ENCODE assay signal across 8 mouse cellular contexts in the genomic region with DNA sequence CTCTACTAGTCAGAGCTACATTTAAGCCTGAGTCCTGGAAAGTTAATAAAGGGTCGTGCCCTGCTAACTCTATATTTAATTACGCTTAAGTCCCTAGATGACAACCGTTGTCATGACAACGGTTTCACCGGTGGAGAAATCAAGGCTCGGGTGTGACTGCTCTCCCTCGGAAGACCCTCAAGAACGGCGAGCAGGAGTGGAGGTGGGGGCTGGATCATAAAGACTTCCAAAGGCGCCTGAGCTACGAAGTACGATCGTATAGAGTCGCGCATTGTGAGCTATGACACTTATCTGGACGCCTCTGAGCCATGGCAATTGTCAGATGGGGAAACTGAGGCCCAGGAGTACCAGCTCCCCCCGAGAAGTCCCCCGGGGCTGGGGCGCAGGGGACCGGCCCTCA. TPM values are rescaled to one million over a fixed set of nuclear protein-coding genes. Genes with fewer than 3 reads are reported as not detected.
DNase-seq lines count a peak whose midpoint lies in the region; ATAC-seq and TF ChIP-seq lines count a peak whose summit lies in the region.

No protein-coding gene starts in this region.

- H3K36me3 ChIP-seq in heart, embryonic 15.5 days, result peaks cover 7% of the 10 kb centered on the region; the same call in 1 of the 2 replicates
- H3K36me3 ChIP-seq in ES-E14 (ENCODE audit: control insufficient read depth, insufficient read depth, low read length, poor library complexity, severe bottlenecking), result peaks cover 16% of the 10 kb centered on the region
- H3K36me3 ChIP-seq in forebrain, embryonic 13.5 days (ENCODE audit: poor library complexity, severe bottlenecking), result peaks cover 24% of the 10 kb centered on the region
- H3K36me3 ChIP-seq in liver, postnatal 0 days (replicated peaks; ENCODE audit: insufficient read depth, low read length), result peaks cover 12% of the 10 kb centered on the region

- TF ChIP-seq CTCF in liver, postnatal 0 days (IDR thresholded peaks at IDR 0.05; ENCODE audit: low read depth), result no peak

- no peaks in the 10 kb centered on the region for H3K27me3 ChIP-seq in heart, embryonic 15.5 days
- no peaks in the 10 kb centered on the region for H3K27me3 ChIP-seq in forebrain, embryonic 13.5 days
- H3K27me3 ChIP-seq in liver, postnatal 0 days (ENCODE audit: insufficient read depth, low read length), result no peaks in the 10 kb centered on the region

- peak overlapping the region; percentile 75 for H3K9ac ChIP-seq in heart, embryonic 15.5 days
- H3K9ac ChIP-seq in ES-E14 (ENCODE audit: insufficient read depth, low read depth, low read length, poor library complexity, severe bottlenecking), result peak overlapping the region; percentile 93
- H3K9ac ChIP-seq in forebrain, embryonic 13.5 days, result peak overlapping the region; percentile 81
- peak overlapping the region; percentile 82 for H3K9ac ChIP-seq in liver, postnatal 0 days (replicated peaks)

- no peak for DNase-seq in heart, postnatal 36 days
- no peak for DNase-seq in ES-E14 (ENCODE audit: low read depth, low spot score)
- DNase-seq in liver, postnatal 0 days, result no peak
- DNase-seq in cerebellum, adult 8-10 months, result no peak
- no peak for DNase-seq in layer of hippocampus, adult 18-20 months (ENCODE audit: low spot score in 2 of 2)

- H3K4me3 ChIP-seq in heart, embryonic 15.5 days, result peak overlapping the region; percentile 79
- H3K4me3 ChIP-seq in ES-E14 (ENCODE audit: insufficient read depth in 1 of 2, low read depth in 1 of 2, low read length in 2 of 2, poor library complexity in 1 of 2, severe bottlenecking in 1 of 2), result peak overlapping the region; percentile 89 to 93
- peak overlapping the region; percentile 81 for H3K4me3 ChIP-seq in forebrain, embryonic 13.5 days
- peak overlapping the region; percentile 90 for H3K4me3 ChIP-seq in liver, postnatal 0 days (ENCODE audit: low read depth, low read length)

- no peak for TF ChIP-seq EP300 in liver, postnatal 0 days (IDR thresholded peaks at IDR 0.05; ENCODE audit: low read depth)

- peak overlapping the region; percentile 41 for H3K27ac ChIP-seq in heart, embryonic 15.5 days
- H3K27ac ChIP-seq in ES-E14 (ENCODE audit: insufficient read depth, low read depth, low read length, poor library complexity, severe bottlenecking), result peak overlapping the region; percentile 59; the same call in 1 of the 2 replicates
- no peak overlapping the region; the same call in 1 of the 2 replicates for H3K27ac ChIP-seq in forebrain, embryonic 13.5 days
- H3K27ac ChIP-seq in liver, postnatal 0 days (ENCODE audit: low read depth), result peak overlapping the region; percentile 41; the same call in 1 of the 2 replicates

- intact Hi-C loops in heart, postnatal 36 days (cut with DNase I), result loop anchor here (5.0 kb wide), 1 partner anchor 38 kb away; a partner anchor contains a TSS

- peaks cover 35% of the 10 kb centered on the region for H3K4me1 ChIP-seq in heart, embryonic 15.5 days (replicated peaks)
- H3K4me1 ChIP-seq in ES-E14 (ENCODE audit: control insufficient read depth in 2 of 2, insufficient read depth in 2 of 2, low read length in 2 of 2, poor library complexity in 1 of 2), result peaks cover 7 to 19% of the 10 kb centered on the region in 2 experiments
- H3K4me1 ChIP-seq in forebrain, embryonic 13.5 days, result peaks cover 16% of the 10 kb centered on the region
- H3K4me1 ChIP-seq in liver, postnatal 0 days (ENCODE audit: insufficient read depth), result peaks cover 32% of the 10 kb centered on the region

- no peak for ATAC-seq in heart, embryonic 15.5 days (replicated peaks; ENCODE audit: insufficient number of reproducible peaks, insufficient read depth, low FRiP score, low read depth)
- no peak for ATAC-seq in forebrain, embryonic 13.5 days
- no peak; the same call in 1 of the 2 replicates for ATAC-seq in liver, postnatal 0 days
- ATAC-seq in monocyte, adult 5-6 weeks (replicated peaks; ENCODE audit: insufficient number of reproducible peaks, low FRiP score, low TSS enrichment, poor library complexity, severe bottlenecking), result no peak

- under 1% methylated on average over 20 of the region's 20 CpGs for WGBS in heart, embryonic 15.5 days
- under 1% methylated on average over 20 of the region's 20 CpGs for WGBS in forebrain, embryonic 13.5 days
- WGBS in liver, postnatal 0 days (ENCODE audit: insufficient replicate concordance), result under 1% methylated on average over 20 of the region's 20 CpGs

- peak overlapping the region; percentile 81 for H3K4me2 ChIP-seq in heart, embryonic 15.5 days
- H3K4me2 ChIP-seq in forebrain, embryonic 13.5 days, result peak overlapping the region; percentile 80
- peak overlapping the region; percentile 89 for H3K4me2 ChIP-seq in liver, postnatal 0 days (ENCODE audit: low read depth, low read length)

- no peaks in the 10 kb centered on the region for H3K9me3 ChIP-seq in heart, embryonic 15.5 days (replicated peaks)
- H3K9me3 ChIP-seq in ES-E14 (ENCODE audit: control insufficient read depth, insufficient read depth, low read depth, low read length), result no peaks in the 10 kb centered on the region
- no peaks in the 10 kb centered on the region for H3K9me3 ChIP-seq in forebrain, embryonic 13.5 days (replicated peaks)
- no peaks in the 10 kb centered on the region for H3K9me3 ChIP-seq in liver, postnatal 0 days (ENCODE audit: low read length)

- in situ Hi-C loops in ES-E14 (cut with MboI; ENCODE audit: low sequenced_read_pairs in 2 of 2, unreplicated experiment in 2 of 2), result no loop called here

TF ChIP-seq in ES-E14, 5 proteins besides CTCF, POLR2A, EP300 and RAD21:
- TF ChIP-seq CHD2 (IDR thresholded peaks at IDR 0.05; ENCODE audit: low read depth, low read length), result no peak
- no peak for TF ChIP-seq MAFK (IDR thresholded peaks at IDR 0.05; ENCODE audit: insufficient read depth, low read depth, low read length)
- no peak for TF ChIP-seq HCFC1 (IDR thresholded peaks at IDR 0.05; ENCODE audit: borderline replicate concordance, insufficient read depth, low read length)
- TF ChIP-seq ZNF384 (IDR thresholded peaks at IDR 0.05; ENCODE audit: low read depth, low read length), result no peak
- TF ChIP-seq ZC3H11A (IDR thresholded peaks at IDR 0.05; ENCODE audit: borderline replicate concordance, low read depth, low read length), result no peak

RNA-seq across cellular contexts. Expression of a gene that starts 0.4 kb away (rescaled TPM):
- 69.6 and 88.1 TPM in 2 replicates for polyA plus RNA-seq in heart, embryonic 15.5 days (2015; fragmentation: Nextera tagmentation; extraction: Ambion mirVana)
- total RNA-seq in heart, postnatal 36 days (2021), result 1 to 10 TPM; 4.4 to 4.6 TPM
- 127 and 169 TPM in 2 replicates for total RNA-seq in ES-E14 (2012; rRNA removed)
- 95.6 and 95.7 TPM in 2 replicates for polyA plus RNA-seq in forebrain, embryonic 13.5 days (2015; fragmentation: Nextera tagmentation; extraction: Ambion mirVana)
- polyA plus RNA-seq in liver, postnatal 0 days (2015; fragmentation: Nextera tagmentation; extraction: Ambion mirVana), result 38.4 and 41.4 TPM in 2 replicates
- 4.1 to 8.0 TPM (median 6.2 TPM) in 3 replicates for total RNA-seq in monocyte, adult 5-6 weeks (2017)
- 1 to 10 TPM; 1.9 to 2.7 TPM for total RNA-seq in layer of hippocampus, adult 18-20 months (2021)

RNA-seq across cellular contexts. Expression of a gene that starts 36.4 kb away (rescaled TPM):
- polyA plus RNA-seq in heart, embryonic 15.5 days (2015; fragmentation: Nextera tagmentation; extraction: Ambion mirVana), result 12.9 and 25.0 TPM in 2 replicates
- 1 to 10 TPM; 2.2 to 3.4 TPM for total RNA-seq in heart, postnatal 36 days (2021)
- 95.7 and 184 TPM in 2 replicates for total RNA-seq in ES-E14 (2012; rRNA removed)
- polyA plus RNA-seq in forebrain, embryonic 13.5 days (2015; fragmentation: Nextera tagmentation; extraction: Ambion mirVana), result 21.2 and 26.3 TPM in 2 replicates
- 13.2 and 13.3 TPM in 2 replicates for polyA plus RNA-seq in liver, postnatal 0 days (2015; fragmentation: Nextera tagmentation; extraction: Ambion mirVana)
- 63.8 to 106 TPM (median 96.1 TPM) in 3 replicates for total RNA-seq in monocyte, adult 5-6 weeks (2017)
- 10 to 100 TPM; 13.1 to 15.4 TPM for total RNA-seq in layer of hippocampus, adult 18-20 months (2021)

RNA-seq across cellular contexts. Expression of a gene that starts 38.8 kb away (rescaled TPM):
- polyA plus RNA-seq in heart, embryonic 15.5 days (2015; fragmentation: Nextera tagmentation; extraction: Ambion mirVana), result 20.0 and 26.3 TPM in 2 replicates
- total RNA-seq in heart, postnatal 36 days (2021), result 10 to 100 TPM; 50.5 to 54.2 TPM
- total RNA-seq in ES-E14 (2012; rRNA removed), result 32.6 and 51.6 TPM in 2 replicates
- 2.6 and 3.1 TPM in 2 replicates for polyA plus RNA-seq in forebrain, embryonic 13.5 days (2015; fragmentation: Nextera tagmentation; extraction: Ambion mirVana)
- 2.8 and 3.7 TPM in 2 replicates for polyA plus RNA-seq in liver, postnatal 0 days (2015; fragmentation: Nextera tagmentation; extraction: Ambion mirVana)
- total RNA-seq in monocyte, adult 5-6 weeks (2017), result 0.39 to 1.1 TPM in 2 of 3 replicates, not detected in the other
- total RNA-seq in layer of hippocampus, adult 18-20 months (2021), result 1 to 10 TPM; 7.4 to 7.6 TPM

Comparison
In these comparisons a context has a peak if more than half of its experiments do, and no peak if none do; other contexts are left out.
1. RNA of a gene that starts 0.4 kb away (total RNA-seq): 127 to 169 TPM in ES-E14; 4.1 to 8.0 TPM in monocyte, adult 5-6 weeks, 4.4 to 4.6 TPM in heart, postnatal 36 days and 1.9 to 2.7 TPM in layer of hippocampus, adult 18-20 months; every median in the first group is over 10 times any median in the second.
2. Peak in every context shown above with its lines, with median percentiles within 50 percentile points of each other: H3K4me2 ChIP-seq, H3K4me3 ChIP-seq and H3K9ac ChIP-seq.